Mouse (Mus musculus): ENCODE measurements around the gene Morc1. TPM values are rescaled to one million over a fixed set of nuclear protein-coding genes. Genes with fewer than 3 reads are reported as not detected.

Gene Morc1
- polyA plus RNA-seq, 1 experiment from 2014 or later, result 0.19 TPM

- ATAC-seq (ENCODE audit: low FRiP score, low TSS enrichment), result no peak
- Histone ChIP-seq H3K9ac (ENCODE audit: low read length) (no peak overlapping the region), H3K4me1 (replicated peaks; ENCODE audit: control insufficient read depth, insufficient read depth) (no peaks in the 10 kb centered on the region), H3K27ac (replicated peaks) (no peak overlapping the region), H3K36me3 (ENCODE audit: control insufficient read depth, insufficient read depth, low read length) (no peaks in the 10 kb centered on the region), H3K9me3 (ENCODE audit: control insufficient read depth, low read length) (no peaks in the 10 kb centered on the region), H3K27me3 (ENCODE audit: control insufficient read depth, insufficient read depth, low read length) (no peaks in the 10 kb centered on the region), H3K4me3 (ENCODE audit: low read depth, low read length) (no peak overlapping the region), H3K4me2 (replicated peaks; ENCODE audit: low read depth) (no peak overlapping the region)
- WGBS, result 88% methylated on average over 6 of the region's 6 CpGs
- TF ChIP-seq CTCF (IDR thresholded peaks at IDR 0.05; ENCODE audit: low read depth) (no peak), EP300 (optimal IDR thresholded peaks at IDR 0.05) (no peak)
- no peak for DNase-seq (ENCODE audit: low spot score)
Observed at GRCm38 (mm10) chr16:48632351-48632750, 201.3 kb downstream of the Morc1 start.

GRCm38 (mm10) chr16:48646246-48646645 is 215.2 kb downstream of the Morc1 start:
- TF ChIP-seq EP300 (optimal IDR thresholded peaks at IDR 0.05) (no peak), CTCF (IDR thresholded peaks at IDR 0.05; ENCODE audit: low read depth) (no peak)

GRCm38 (mm10) chr16:48671696-48672095 is 240.7 kb downstream of the Morc1 start:
- Histone ChIP-seq H3K9me3 (ENCODE audit: control insufficient read depth, low read length) (no peaks in the 10 kb centered on the region), H3K4me1 (replicated peaks; ENCODE audit: control insufficient read depth, insufficient read depth) (no peaks in the 10 kb centered on the region), H3K27me3 (ENCODE audit: control insufficient read depth, insufficient read depth, low read length) (no peaks in the 10 kb centered on the region), H3K4me2 (replicated peaks; ENCODE audit: low read depth) (no peak overlapping the region), H3K27ac (replicated peaks) (no peak overlapping the region), H3K9ac (ENCODE audit: low read length) (no peak overlapping the region), H3K36me3 (ENCODE audit: control insufficient read depth, insufficient read depth, low read length) (no peaks in the 10 kb centered on the region), H3K4me3 (ENCODE audit: low read depth, low read length) (no peak overlapping the region)
- DNase-seq (ENCODE audit: low spot score), result no peak
- WGBS, result 43% methylated on average over 5 of the region's 5 CpGs
- ATAC-seq (ENCODE audit: low FRiP score, low TSS enrichment), result no peak
- no peak for TF ChIP-seq CTCF (IDR thresholded peaks at IDR 0.05; ENCODE audit: low read depth)
- no peak for TF ChIP-seq EP300 (optimal IDR thresholded peaks at IDR 0.05)

More at GRCm38 (mm10) chr16:48646246-48646645, 215.2 kb downstream of the Morc1 start:
- Histone ChIP-seq H3K9ac (ENCODE audit: low read length) (no peak overlapping the region), H3K27me3 (ENCODE audit: control insufficient read depth, insufficient read depth, low read length) (no peaks in the 10 kb centered on the region), H3K27ac (replicated peaks) (no peak overlapping the region), H3K4me2 (replicated peaks; ENCODE audit: low read depth) (no peak overlapping the region), H3K9me3 (ENCODE audit: control insufficient read depth, low read length) (no peaks in the 10 kb centered on the region), H3K4me1 (replicated peaks; ENCODE audit: control insufficient read depth, insufficient read depth) (no peaks in the 10 kb centered on the region), H3K36me3 (ENCODE audit: control insufficient read depth, insufficient read depth, low read length) (no peaks in the 10 kb centered on the region), H3K4me3 (ENCODE audit: low read depth, low read length) (no peak overlapping the region)
- no peak for DNase-seq (ENCODE audit: low spot score)
- WGBS, result 58% methylated on average over 2 of the region's 2 CpGs
- ATAC-seq (ENCODE audit: low FRiP score, low TSS enrichment), result no peak

- no peak for DNase-seq (ENCODE audit: low spot score)
- ATAC-seq (ENCODE audit: low FRiP score, low TSS enrichment), result no peak
- H3K27me3 ChIP-seq (ENCODE audit: control insufficient read depth, insufficient read depth, low read length), result no peaks in the 10 kb centered on the region
- H3K9ac ChIP-seq (ENCODE audit: low read length), result no peak overlapping the region
- H3K36me3 ChIP-seq (ENCODE audit: control insufficient read depth, insufficient read depth, low read length), result no peaks in the 10 kb centered on the region
- H3K4me2 ChIP-seq (replicated peaks; ENCODE audit: low read depth), result no peak overlapping the region
- H3K4me1 ChIP-seq (replicated peaks; ENCODE audit: control insufficient read depth, insufficient read depth), result no peaks in the 10 kb centered on the region
- H3K4me3 ChIP-seq (ENCODE audit: low read depth, low read length), result no peak overlapping the region
- WGBS, result 69% methylated on average over 3 of the region's 3 CpGs
- TF ChIP-seq EP300 (optimal IDR thresholded peaks at IDR 0.05) (no peak), CTCF (IDR thresholded peaks at IDR 0.05; ENCODE audit: low read depth) (no peak)
- no peak overlapping the region for H3K27ac ChIP-seq (replicated peaks)
- no peaks in the 10 kb centered on the region for H3K9me3 ChIP-seq (ENCODE audit: control insufficient read depth, low read length)
Observed at GRCm38 (mm10) chr16:48672664-48673063, 241.6 kb downstream of the Morc1 start.

- no peaks in the 10 kb centered on the region for H3K9me3 ChIP-seq (ENCODE audit: control insufficient read depth, low read length)
- no peaks in the 10 kb centered on the region for H3K4me1 ChIP-seq (replicated peaks; ENCODE audit: control insufficient read depth, insufficient read depth)
- no peak overlapping the region for H3K9ac ChIP-seq (ENCODE audit: low read length)
- H3K27ac ChIP-seq (replicated peaks), result no peak overlapping the region
- DNase-seq (ENCODE audit: low spot score) (peak; percentile 86), ATAC-seq (ENCODE audit: low FRiP score, low TSS enrichment) (no peak; the same call in 1 of the 2 replicates)
- 9% methylated on average over 10 of the region's 10 CpGs for WGBS
- no peaks in the 10 kb centered on the region for H3K36me3 ChIP-seq (ENCODE audit: control insufficient read depth, insufficient read depth, low read length)
- H3K4me2 ChIP-seq (replicated peaks; ENCODE audit: low read depth), result no peak overlapping the region
- H3K27me3 ChIP-seq (ENCODE audit: control insufficient read depth, insufficient read depth, low read length), result no peaks in the 10 kb centered on the region
- H3K4me3 ChIP-seq (ENCODE audit: low read depth, low read length), result no peak overlapping the region
- TF ChIP-seq EP300 (optimal IDR thresholded peaks at IDR 0.05) (no peak), CTCF (IDR thresholded peaks at IDR 0.05; ENCODE audit: low read depth) (peak; percentile 83)
Observed at GRCm38 (mm10) chr16:48675607-48676006, 244.6 kb downstream of the Morc1 start.

- H3K36me3 ChIP-seq (ENCODE audit: control insufficient read depth, insufficient read depth, low read length), result no peaks in the 10 kb centered on the region
- no peak overlapping the region for H3K27ac ChIP-seq (replicated peaks)
- no peak overlapping the region for H3K4me3 ChIP-seq (ENCODE audit: low read depth, low read length)
- no peaks in the 10 kb centered on the region for H3K4me1 ChIP-seq (replicated peaks; ENCODE audit: control insufficient read depth, insufficient read depth)
- no peak overlapping the region for H3K4me2 ChIP-seq (replicated peaks; ENCODE audit: low read depth)
- no peaks in the 10 kb centered on the region for H3K27me3 ChIP-seq (ENCODE audit: control insufficient read depth, insufficient read depth, low read length)
- no peak for ATAC-seq (ENCODE audit: low FRiP score, low TSS enrichment)
- no peak overlapping the region for H3K9ac ChIP-seq (ENCODE audit: low read length)
- TF ChIP-seq EP300 (optimal IDR thresholded peaks at IDR 0.05) (no peak), CTCF (IDR thresholded peaks at IDR 0.05; ENCODE audit: low read depth) (no peak)
- DNase-seq (ENCODE audit: low spot score), result no peak
- 54% methylated on average over 2 of the region's 2 CpGs for WGBS
- no peaks in the 10 kb centered on the region for H3K9me3 ChIP-seq (ENCODE audit: control insufficient read depth, low read length)
Observed at GRCm38 (mm10) chr16:48676205-48676604, 245.2 kb downstream of the Morc1 start.
